Mouse (Mus musculus): ENCODE results near the gene Ano6. TPM values are rescaled to one million over a fixed set of nuclear protein-coding genes. Genes with fewer than 3 reads are reported as not detected.
A peak's percentile ranks its signal among the peaks of the same experiment; 100 is the strongest.

The Ano6 gene
- polyA plus RNA-seq, 1 experiment: 22.8 TPM

DNA sequence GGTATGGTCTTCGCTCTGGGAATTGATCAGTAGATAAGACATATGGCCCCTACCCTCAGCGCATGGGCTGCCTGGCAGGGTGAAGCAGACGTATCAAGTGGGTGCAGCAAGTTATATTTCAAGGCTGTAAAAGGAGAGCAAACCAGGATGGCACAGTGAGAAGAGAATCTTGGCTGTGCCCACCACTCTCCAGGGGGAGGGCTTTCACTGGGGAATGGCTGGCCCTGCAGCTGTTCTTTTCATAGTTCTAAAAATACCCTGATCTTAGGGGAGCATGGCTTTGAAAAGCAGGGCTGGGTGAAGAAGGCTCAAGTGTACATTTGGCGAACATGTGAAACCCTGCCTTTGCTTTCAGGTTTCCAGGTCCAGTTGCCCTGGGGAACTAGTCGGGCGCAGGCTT, 11.5 kb downstream of the Ano6 start:
- no peak for DNase-seq (ENCODE audit: low read depth in 1 of 2, low spot score in 2 of 2)
- 66% methylated on average over 6 of the region's 6 CpGs for WGBS
- H3K36me3 ChIP-seq (ENCODE audit: control insufficient read depth, insufficient read depth, low read length): 0 out of 2 replicates have a peak, but pooled peaks cover 2% of the 10 kb centered on the region
- H3K4me3 ChIP-seq (ENCODE audit: extremely low read depth, insufficient read depth, insufficient read length): no peak overlapping the region
- peaks cover 19% of the 10 kb centered on the region for H3K4me1 ChIP-seq (ENCODE audit: control insufficient read depth, insufficient read depth, insufficient read length)
- H3K27ac ChIP-seq (ENCODE audit: insufficient read depth, low read length): no peak overlapping the region
- TF ChIP-seq POLR2A (IDR thresholded peaks at IDR 0.05; ENCODE audit: low read depth, low read length) (no peak), CTCF (IDR thresholded peaks at IDR 0.05; ENCODE audit: extremely low read depth, insufficient read depth, insufficient read length, insufficient replicate concordance) (no peak)
- no peaks in the 10 kb centered on the region for H3K27me3 ChIP-seq (ENCODE audit: control insufficient read depth, insufficient read depth, low read length)

DNA sequence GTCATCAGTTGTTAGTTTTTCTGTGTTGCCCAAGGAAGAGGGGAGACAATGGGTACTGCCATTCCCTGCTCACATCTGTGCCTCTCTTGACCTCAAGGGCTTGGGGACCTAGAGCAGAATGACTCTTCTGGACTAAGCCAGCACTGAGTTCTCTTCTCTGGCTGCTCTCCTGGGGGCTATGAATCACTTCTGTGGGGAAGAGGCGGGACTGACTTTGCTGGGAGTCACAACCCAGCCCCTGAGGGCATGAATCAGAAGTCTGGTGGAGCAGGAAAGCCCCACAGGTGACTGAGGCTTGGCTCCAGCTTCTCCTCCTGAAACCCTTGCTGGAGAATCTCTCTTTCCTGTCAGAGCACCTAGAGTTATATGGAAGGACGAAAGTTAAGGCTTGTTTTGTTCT, 12.1 kb downstream of the Ano6 start:
- no peak overlapping the region for H3K27ac ChIP-seq (ENCODE audit: insufficient read depth, low read length)
- 73% methylated on average over 2 of the region's 2 CpGs for WGBS
- DNase-seq (ENCODE audit: low read depth in 1 of 2, low spot score in 2 of 2): no peak
- no peaks in the 10 kb centered on the region for H3K27me3 ChIP-seq (ENCODE audit: control insufficient read depth, insufficient read depth, low read length)
- no peak overlapping the region for H3K4me3 ChIP-seq (ENCODE audit: extremely low read depth, insufficient read depth, insufficient read length)
- H3K4me1 ChIP-seq (ENCODE audit: control insufficient read depth, insufficient read depth, insufficient read length): peaks cover 14% of the 10 kb centered on the region
- no peak for TF ChIP-seq POLR2A (IDR thresholded peaks at IDR 0.05; ENCODE audit: low read depth, low read length)
- no peak for TF ChIP-seq CTCF (IDR thresholded peaks at IDR 0.05; ENCODE audit: extremely low read depth, insufficient read depth, insufficient read length, insufficient replicate concordance)
- H3K36me3 ChIP-seq (ENCODE audit: control insufficient read depth, insufficient read depth, low read length): 0 out of 2 replicates have a peak, but pooled peaks cover 2% of the 10 kb centered on the region

DNA sequence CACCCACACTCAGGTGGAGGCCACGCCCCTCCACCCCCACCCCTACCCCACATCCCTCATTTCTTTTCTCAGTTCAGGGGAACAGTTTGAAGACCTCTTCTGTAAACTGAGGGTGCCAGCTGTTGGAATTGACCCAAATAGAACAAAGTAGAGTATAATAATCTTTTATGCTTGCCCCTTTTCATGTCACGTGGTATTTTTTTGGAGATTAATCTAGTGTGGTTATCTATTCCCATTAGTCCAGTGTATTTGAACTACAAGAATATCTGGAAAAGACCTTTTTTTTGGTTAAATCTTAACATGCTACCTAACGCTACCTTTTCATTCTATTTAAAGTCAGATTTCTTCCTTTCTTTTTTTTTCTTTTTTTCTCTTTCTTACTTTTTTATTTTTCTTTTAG, 12.8 kb downstream of the Ano6 start:
- H3K36me3 ChIP-seq (ENCODE audit: control insufficient read depth, insufficient read depth, low read length): 0 out of 2 replicates have a peak, but pooled peaks cover 2% of the 10 kb centered on the region
- no peaks in the 10 kb centered on the region for H3K27me3 ChIP-seq (ENCODE audit: control insufficient read depth, insufficient read depth, low read length)
- peaks cover 11% of the 10 kb centered on the region; the same call in 1 of the 2 replicates for H3K4me1 ChIP-seq (ENCODE audit: control insufficient read depth, insufficient read depth, insufficient read length)
- TF ChIP-seq CTCF (IDR thresholded peaks at IDR 0.05; ENCODE audit: extremely low read depth, insufficient read depth, insufficient read length, insufficient replicate concordance) (no peak), POLR2A (IDR thresholded peaks at IDR 0.05; ENCODE audit: low read depth, low read length) (no peak)
- H3K27ac ChIP-seq (ENCODE audit: insufficient read depth, low read length): no peak overlapping the region
- DNase-seq (ENCODE audit: low read depth in 1 of 2, low spot score in 2 of 2): no peak
- no peak overlapping the region for H3K4me3 ChIP-seq (ENCODE audit: extremely low read depth, insufficient read depth, insufficient read length)
- 78% methylated on average over 3 of the region's 3 CpGs for WGBS

DNA sequence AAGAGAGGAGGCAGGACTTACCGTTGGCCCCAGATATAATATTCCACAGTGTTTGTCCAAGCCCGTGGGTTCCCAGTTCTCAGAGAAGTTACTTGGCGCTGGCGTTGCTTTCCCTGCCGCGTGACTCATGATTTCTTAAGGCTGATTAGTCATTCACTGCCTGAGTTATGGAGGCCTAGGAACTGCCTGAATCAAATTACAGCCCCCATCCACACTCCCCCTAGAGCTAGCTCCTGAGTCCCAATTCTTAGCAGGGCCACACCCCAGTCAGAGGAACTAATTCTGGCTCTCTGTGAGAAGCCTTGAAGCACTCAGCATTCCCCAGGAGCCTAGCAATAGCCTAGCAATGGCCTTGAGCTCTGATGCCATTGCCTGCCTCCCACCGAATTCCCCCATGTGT, 13.6 kb downstream of the Ano6 start:
- no peak for DNase-seq (ENCODE audit: low read depth in 1 of 2, low spot score in 2 of 2)
- 78% methylated on average over 7 of the region's 7 CpGs for WGBS
- H3K27ac ChIP-seq (ENCODE audit: insufficient read depth, low read length): 0 out of 2 replicates have a peak overlapping the region, but pooled peaks have one; percentile 8
- TF ChIP-seq POLR2A (IDR thresholded peaks at IDR 0.05; ENCODE audit: low read depth, low read length): no peak
- H3K36me3 ChIP-seq (ENCODE audit: control insufficient read depth, insufficient read depth, low read length): no peaks in the 10 kb centered on the region
- H3K4me1 ChIP-seq (ENCODE audit: control insufficient read depth, insufficient read depth, insufficient read length): peaks cover 11% of the 10 kb centered on the region; the same call in 1 of the 2 replicates
- no peaks in the 10 kb centered on the region for H3K27me3 ChIP-seq (ENCODE audit: control insufficient read depth, insufficient read depth, low read length)
- H3K4me3 ChIP-seq (ENCODE audit: extremely low read depth, insufficient read depth, insufficient read length): no peak overlapping the region

DNA sequence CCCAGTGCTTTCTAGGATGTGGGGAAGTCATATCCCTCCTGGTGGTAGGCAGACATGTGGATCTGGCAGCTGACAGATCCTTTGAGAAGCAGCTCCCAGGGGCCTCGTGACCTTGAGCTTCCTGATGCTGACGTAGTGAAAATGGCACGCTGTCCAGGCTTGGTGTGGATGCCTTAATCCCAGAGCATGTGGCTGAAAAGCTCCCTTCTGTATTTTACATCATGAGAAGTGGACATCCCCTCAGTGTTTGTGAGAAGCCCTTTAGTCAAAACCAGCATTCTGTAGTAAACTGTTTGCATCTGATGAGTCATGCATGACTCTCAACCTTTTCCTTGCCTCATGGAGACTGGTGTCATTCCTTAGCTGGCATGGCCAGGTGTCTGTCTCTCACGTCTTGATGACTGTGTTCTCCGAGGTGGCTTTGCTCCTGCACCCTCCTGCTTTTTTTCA, 14.4 kb downstream of the Ano6 start:
- Histone ChIP-seq H3K27ac (ENCODE audit: insufficient read depth, low read length) (no peak overlapping the region), H3K4me3 (ENCODE audit: extremely low read depth, insufficient read depth, insufficient read length) (no peak overlapping the region), H3K36me3 (ENCODE audit: control insufficient read depth, insufficient read depth, low read length) (no peaks in the 10 kb centered on the region), H3K4me1 (ENCODE audit: control insufficient read depth, insufficient read depth, insufficient read length) (peaks cover 11% of the 10 kb centered on the region; the same call in 1 of the 2 replicates), H3K27me3 (ENCODE audit: control insufficient read depth, insufficient read depth, low read length) (no peaks in the 10 kb centered on the region)
- no peak for TF ChIP-seq CTCF (IDR thresholded peaks at IDR 0.05; ENCODE audit: extremely low read depth, insufficient read depth, insufficient read length, insufficient replicate concordance)
- no peak for TF ChIP-seq POLR2A (IDR thresholded peaks at IDR 0.05; ENCODE audit: low read depth, low read length)
- 76% methylated on average over 5 of the region's 5 CpGs for WGBS
- no peak for DNase-seq (ENCODE audit: low read depth in 1 of 2, low spot score in 2 of 2)

DNA sequence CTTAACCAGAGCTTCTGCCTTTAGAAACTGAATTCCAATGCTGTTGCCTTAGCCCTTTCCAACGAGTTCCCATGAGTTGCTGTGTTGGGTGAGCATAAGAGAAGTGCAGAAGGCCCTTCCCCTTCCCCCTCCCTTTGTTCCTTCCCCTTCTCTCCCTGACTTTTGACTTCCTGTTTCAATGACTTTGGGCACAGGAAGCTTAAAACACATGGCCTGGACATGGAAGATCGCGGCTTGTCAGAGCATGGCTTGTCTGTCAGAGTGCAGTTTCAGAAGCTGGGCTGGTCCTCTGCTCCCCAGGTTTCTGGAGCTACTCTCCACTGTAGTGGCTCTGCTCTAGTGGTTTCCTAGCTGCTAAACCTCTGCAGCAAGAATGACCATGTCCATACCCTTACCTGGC, 17.3 kb downstream of the Ano6 start:
- TF ChIP-seq POLR2A (IDR thresholded peaks at IDR 0.05; ENCODE audit: low read depth, low read length) (no peak), CTCF (IDR thresholded peaks at IDR 0.05; ENCODE audit: extremely low read depth, insufficient read depth, insufficient read length, insufficient replicate concordance) (no peak)
- 17% methylated on average over 3 of the region's 3 CpGs for WGBS
- Histone ChIP-seq H3K4me3 (ENCODE audit: extremely low read depth, insufficient read depth, insufficient read length) (no peak overlapping the region), H3K27me3 (ENCODE audit: control insufficient read depth, insufficient read depth, low read length) (no peaks in the 10 kb centered on the region), H3K27ac (ENCODE audit: insufficient read depth, low read length) (no peak overlapping the region), H3K4me1 (ENCODE audit: control insufficient read depth, insufficient read depth, insufficient read length) (peaks cover 7% of the 10 kb centered on the region; the same call in 1 of the 2 replicates), H3K36me3 (ENCODE audit: control insufficient read depth, insufficient read depth, low read length) (peaks cover 2% of the 10 kb centered on the region; the same call in 1 of the 2 replicates)
- no peak for DNase-seq (ENCODE audit: low read depth in 1 of 2, low spot score in 2 of 2)

DNA sequence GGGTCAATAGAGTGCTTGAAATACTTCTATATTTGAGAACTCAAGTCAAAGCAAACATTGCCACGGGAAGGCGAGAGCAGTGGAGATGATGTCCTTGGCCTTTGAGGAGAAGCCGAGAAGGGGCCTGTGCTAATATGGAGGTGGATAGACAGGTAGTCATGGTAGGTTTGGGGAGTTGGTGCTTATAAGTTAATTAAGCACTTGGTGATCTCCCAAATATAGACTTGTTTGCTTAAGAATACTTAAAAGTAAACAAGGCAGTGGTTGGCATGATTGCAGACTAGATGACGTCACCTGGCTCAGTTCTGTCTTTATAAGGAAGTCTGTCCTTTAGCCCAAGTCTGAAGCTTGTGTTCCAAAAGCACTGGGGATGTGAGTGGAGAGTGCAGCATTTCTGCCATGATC, 19.7 kb downstream of the Ano6 start:
- Histone ChIP-seq H3K4me1 (ENCODE audit: control insufficient read depth, insufficient read depth, insufficient read length) (peaks cover 3% of the 10 kb centered on the region; the same call in 1 of the 2 replicates), H3K27ac (ENCODE audit: insufficient read depth, low read length) (no peak overlapping the region), H3K4me3 (ENCODE audit: extremely low read depth, insufficient read depth, insufficient read length) (no peak overlapping the region), H3K27me3 (ENCODE audit: control insufficient read depth, insufficient read depth, low read length) (no peaks in the 10 kb centered on the region), H3K36me3 (ENCODE audit: control insufficient read depth, insufficient read depth, low read length) (peaks cover 2% of the 10 kb centered on the region; the same call in 1 of the 2 replicates)
- TF ChIP-seq POLR2A (IDR thresholded peaks at IDR 0.05; ENCODE audit: low read depth, low read length): no peak
- TF ChIP-seq CTCF (IDR thresholded peaks at IDR 0.05; ENCODE audit: extremely low read depth, insufficient read depth, insufficient read length, insufficient replicate concordance): no peak
- WGBS: 93% methylated on average over 4 of the region's 4 CpGs
- DNase-seq (ENCODE audit: low read depth in 1 of 2, low spot score in 2 of 2): no peak

Measured in spleen, adult 2 months (tissue).